Mouse (Mus musculus): ENCODE data around the gene Olfr1411. TPM values are rescaled to one million over a fixed set of nuclear protein-coding genes. Genes with fewer than 3 reads are reported as not detected.
A peak's percentile ranks its signal among the peaks of the same experiment; 100 is the strongest.

Gene Olfr1411
- total RNA-seq, 1 experiment = not detected

GRCm38 (mm10) chr1:92614516-92614915 is 20.3 kb downstream of the Olfr1411 start:
- Histone ChIP-seq H3K9ac (ENCODE audit: insufficient read depth, low read depth, low read length, poor library complexity, severe bottlenecking) (no peak overlapping the region), H3K4me3 (ENCODE audit: insufficient read depth in 1 of 2, low read depth in 1 of 2, low read length in 2 of 2, poor library complexity in 1 of 2, severe bottlenecking in 1 of 2) (no peak overlapping the region), H3K36me3 (ENCODE audit: control insufficient read depth, insufficient read depth, low read length, poor library complexity, severe bottlenecking) (no peaks in the 10 kb centered on the region), H3K9me3 (ENCODE audit: control insufficient read depth, insufficient read depth, low read depth, low read length) (no peaks in the 10 kb centered on the region), H3K27ac (ENCODE audit: insufficient read depth, low read depth, low read length, poor library complexity, severe bottlenecking) (no peak overlapping the region), H3K4me1 (ENCODE audit: control insufficient read depth in 2 of 2, insufficient read depth in 2 of 2, low read length in 2 of 2, poor library complexity in 1 of 2) (no peaks in the 10 kb centered on the region)
- in situ Hi-C loops (cut with MboI; ENCODE audit: low sequenced_read_pairs in 2 of 2, unreplicated experiment in 2 of 2) = no loop called here
- peak; percentile 3 for DNase-seq (ENCODE audit: low read depth, low spot score)
- no peak for TF ChIP-seq MAFK (IDR thresholded peaks at IDR 0.05; ENCODE audit: insufficient read depth, low read depth, low read length)
- no peak for TF ChIP-seq ZNF384 (IDR thresholded peaks at IDR 0.05; ENCODE audit: low read depth, low read length)
- TF ChIP-seq HCFC1 (IDR thresholded peaks at IDR 0.05; ENCODE audit: borderline replicate concordance, insufficient read depth, low read length) = no peak
- TF ChIP-seq ZC3H11A (IDR thresholded peaks at IDR 0.05; ENCODE audit: borderline replicate concordance, low read depth, low read length) = no peak
- TF ChIP-seq CHD2 (IDR thresholded peaks at IDR 0.05; ENCODE audit: low read depth, low read length) = no peak

GRCm38 (mm10) chr1:92616046-92616445 is 21.8 kb downstream of the Olfr1411 start:
- no peak overlapping the region for H3K27ac ChIP-seq (ENCODE audit: insufficient read depth, low read depth, low read length, poor library complexity, severe bottlenecking)
- H3K4me3 ChIP-seq (ENCODE audit: insufficient read depth in 1 of 2, low read depth in 1 of 2, low read length in 2 of 2, poor library complexity in 1 of 2, severe bottlenecking in 1 of 2) = no peak overlapping the region
- no peaks in the 10 kb centered on the region for H3K4me1 ChIP-seq (ENCODE audit: control insufficient read depth in 2 of 2, insufficient read depth in 2 of 2, low read length in 2 of 2, poor library complexity in 1 of 2)
- H3K9me3 ChIP-seq (ENCODE audit: control insufficient read depth, insufficient read depth, low read depth, low read length) = no peaks in the 10 kb centered on the region
- no peaks in the 10 kb centered on the region for H3K36me3 ChIP-seq (ENCODE audit: control insufficient read depth, insufficient read depth, low read length, poor library complexity, severe bottlenecking)
- TF ChIP-seq ZNF384 (IDR thresholded peaks at IDR 0.05; ENCODE audit: low read depth, low read length) (no peak), CHD2 (IDR thresholded peaks at IDR 0.05; ENCODE audit: low read depth, low read length) (no peak), ZC3H11A (IDR thresholded peaks at IDR 0.05; ENCODE audit: borderline replicate concordance, low read depth, low read length) (no peak), MAFK (IDR thresholded peaks at IDR 0.05; ENCODE audit: insufficient read depth, low read depth, low read length) (no peak), HCFC1 (IDR thresholded peaks at IDR 0.05; ENCODE audit: borderline replicate concordance, insufficient read depth, low read length) (no peak)
- DNase-seq (ENCODE audit: low read depth, low spot score) = no peak
- no peak overlapping the region for H3K9ac ChIP-seq (ENCODE audit: insufficient read depth, low read depth, low read length, poor library complexity, severe bottlenecking)
- in situ Hi-C loops (cut with MboI; ENCODE audit: low sequenced_read_pairs in 2 of 2, unreplicated experiment in 2 of 2) = no loop called here

GRCm38 (mm10) chr1:92617488-92617887 is 23.3 kb downstream of the Olfr1411 start, which contains the start of gene Olfr12:
Olfr12 (plus strand) TSS chr1:92617788.
- in situ Hi-C loops (cut with MboI; ENCODE audit: low sequenced_read_pairs in 2 of 2, unreplicated experiment in 2 of 2) = no loop called here
- no peak for DNase-seq (ENCODE audit: low read depth, low spot score)

GRCm38 (mm10) chr1:92618360-92618759 is 24.1 kb downstream of the Olfr1411 start:
- no peaks in the 10 kb centered on the region for H3K4me1 ChIP-seq (ENCODE audit: control insufficient read depth in 2 of 2, insufficient read depth in 2 of 2, low read length in 2 of 2, poor library complexity in 1 of 2)
- no peak for DNase-seq (ENCODE audit: low read depth, low spot score)
- no peaks in the 10 kb centered on the region for H3K9me3 ChIP-seq (ENCODE audit: control insufficient read depth, insufficient read depth, low read depth, low read length)
- no peak overlapping the region for H3K27ac ChIP-seq (ENCODE audit: insufficient read depth, low read depth, low read length, poor library complexity, severe bottlenecking)
- H3K4me3 ChIP-seq (ENCODE audit: insufficient read depth in 1 of 2, low read depth in 1 of 2, low read length in 2 of 2, poor library complexity in 1 of 2, severe bottlenecking in 1 of 2) = no peak overlapping the region
- in situ Hi-C loops (cut with MboI; ENCODE audit: low sequenced_read_pairs in 2 of 2, unreplicated experiment in 2 of 2) = no loop called here
- no peak overlapping the region for H3K9ac ChIP-seq (ENCODE audit: insufficient read depth, low read depth, low read length, poor library complexity, severe bottlenecking)
- TF ChIP-seq ZC3H11A (IDR thresholded peaks at IDR 0.05; ENCODE audit: borderline replicate concordance, low read depth, low read length) (no peak), MAFK (IDR thresholded peaks at IDR 0.05; ENCODE audit: insufficient read depth, low read depth, low read length) (no peak), ZNF384 (IDR thresholded peaks at IDR 0.05; ENCODE audit: low read depth, low read length) (no peak), CHD2 (IDR thresholded peaks at IDR 0.05; ENCODE audit: low read depth, low read length) (no peak), HCFC1 (IDR thresholded peaks at IDR 0.05; ENCODE audit: borderline replicate concordance, insufficient read depth, low read length) (no peak)
- H3K36me3 ChIP-seq (ENCODE audit: control insufficient read depth, insufficient read depth, low read length, poor library complexity, severe bottlenecking) = no peaks in the 10 kb centered on the region

More at GRCm38 (mm10) chr1:92617488-92617887, 23.3 kb downstream of the Olfr1411 start, which contains the start of gene Olfr12:
- H3K4me1 ChIP-seq (ENCODE audit: control insufficient read depth in 2 of 2, insufficient read depth in 2 of 2, low read length in 2 of 2, poor library complexity in 1 of 2) = no peaks in the 10 kb centered on the region
- no peak within 1 kb of the TSS for H3K4me3 ChIP-seq (ENCODE audit: insufficient read depth in 1 of 2, low read depth in 1 of 2, low read length in 2 of 2, poor library complexity in 1 of 2, severe bottlenecking in 1 of 2)
- no peak within 1 kb of the TSS for H3K9ac ChIP-seq (ENCODE audit: insufficient read depth, low read depth, low read length, poor library complexity, severe bottlenecking)
- TF ChIP-seq ZC3H11A (IDR thresholded peaks at IDR 0.05; ENCODE audit: borderline replicate concordance, low read depth, low read length) (no peak), ZNF384 (IDR thresholded peaks at IDR 0.05; ENCODE audit: low read depth, low read length) (no peak), CHD2 (IDR thresholded peaks at IDR 0.05; ENCODE audit: low read depth, low read length) (no peak), MAFK (IDR thresholded peaks at IDR 0.05; ENCODE audit: insufficient read depth, low read depth, low read length) (0 out of 2 replicates have a peak, but pooled peaks have one; percentile 60), HCFC1 (IDR thresholded peaks at IDR 0.05; ENCODE audit: borderline replicate concordance, insufficient read depth, low read length) (no peak)
- H3K36me3 ChIP-seq (ENCODE audit: control insufficient read depth, insufficient read depth, low read length, poor library complexity, severe bottlenecking) = no peaks in the 10 kb centered on the region
- H3K9me3 ChIP-seq (ENCODE audit: control insufficient read depth, insufficient read depth, low read depth, low read length) = no peaks in the 10 kb centered on the region
- no peak within 1 kb of the TSS for H3K27ac ChIP-seq (ENCODE audit: insufficient read depth, low read depth, low read length, poor library complexity, severe bottlenecking)

All from ES-E14 (cell line).